Mouse (Mus musculus) naive thymus-derived CD4-positive, alpha-beta T cell, adult 2 months (primary cell): ENCODE data around the gene Gusb.

Source experiments
- DNase-seq: peaks from one replicate; pipeline ENCODE4 v3.0.0-alpha.2; 2011; ENCODE audit warnings: low read depth

Gusb gene

GRCm38 (mm10) chr5:129974354-129974753 is 28.5 kb downstream of the Gusb start:
- no peak for DNase-seq

DNA sequence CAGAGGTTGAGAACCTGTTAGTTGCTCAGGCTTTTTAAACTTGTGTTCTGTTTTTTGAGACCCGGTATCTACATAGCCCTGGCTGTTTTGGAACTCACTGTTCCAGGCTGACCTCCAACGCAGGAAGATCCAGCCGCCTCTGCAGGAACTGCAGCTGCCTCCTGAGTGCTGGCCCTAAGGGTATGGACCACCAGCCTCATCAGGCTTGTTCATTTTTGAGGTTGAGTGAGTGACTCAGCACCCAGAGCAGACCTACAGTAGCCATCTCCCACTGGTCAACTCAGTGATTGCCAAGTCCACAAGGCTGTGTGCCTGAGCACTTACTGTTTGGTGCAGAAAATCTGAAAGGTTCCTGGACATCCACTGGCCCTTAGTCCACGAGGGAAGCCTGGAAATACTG is 31.4 kb downstream of the Gusb start:
- DNase-seq = no peak

DNA sequence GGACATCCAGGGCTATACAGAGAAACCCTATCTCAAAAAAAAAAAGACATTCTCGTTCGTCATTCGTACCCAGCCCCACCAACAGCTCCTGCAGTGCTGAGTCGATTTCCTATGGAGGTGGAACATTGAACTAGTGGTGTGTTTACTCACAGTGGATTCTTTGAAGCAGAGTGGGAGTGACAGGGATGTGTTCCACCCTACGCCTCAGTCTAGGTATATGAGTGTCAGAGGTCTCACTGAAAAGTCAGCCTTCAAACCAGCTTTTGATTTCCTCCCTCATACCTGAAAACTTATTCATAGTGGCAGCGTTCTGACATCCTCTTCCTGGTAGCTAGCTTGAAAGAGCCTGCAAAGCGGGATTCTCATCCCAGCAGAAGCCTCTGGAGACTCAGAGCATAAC is 34.4 kb downstream of the Gusb start:
- no peak for DNase-seq

DNA sequence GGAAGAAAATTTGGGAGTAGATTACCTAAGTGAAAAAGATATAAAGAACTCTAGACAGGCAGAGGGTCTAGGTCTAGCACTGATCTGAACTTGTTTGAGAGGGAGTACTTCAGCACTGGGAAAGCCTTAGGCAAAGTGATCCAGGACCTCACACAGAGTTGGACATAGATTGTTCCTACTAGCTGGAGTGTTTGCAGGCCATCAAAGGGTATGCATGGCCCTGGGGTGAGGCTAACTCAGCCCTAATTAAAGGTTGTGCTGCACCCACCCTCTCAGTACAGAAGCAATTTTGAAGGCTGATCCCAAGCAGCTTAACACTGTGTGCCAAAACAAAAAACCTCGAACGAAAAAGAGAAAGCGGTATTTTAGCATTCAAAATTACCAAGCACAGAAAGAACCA is 36.4 kb downstream of the Gusb start:
- no peak for DNase-seq

GRCm38 (mm10) chr5:129963224-129963623 is 39.6 kb downstream of the Gusb start:
- no peak for DNase-seq

DNA sequence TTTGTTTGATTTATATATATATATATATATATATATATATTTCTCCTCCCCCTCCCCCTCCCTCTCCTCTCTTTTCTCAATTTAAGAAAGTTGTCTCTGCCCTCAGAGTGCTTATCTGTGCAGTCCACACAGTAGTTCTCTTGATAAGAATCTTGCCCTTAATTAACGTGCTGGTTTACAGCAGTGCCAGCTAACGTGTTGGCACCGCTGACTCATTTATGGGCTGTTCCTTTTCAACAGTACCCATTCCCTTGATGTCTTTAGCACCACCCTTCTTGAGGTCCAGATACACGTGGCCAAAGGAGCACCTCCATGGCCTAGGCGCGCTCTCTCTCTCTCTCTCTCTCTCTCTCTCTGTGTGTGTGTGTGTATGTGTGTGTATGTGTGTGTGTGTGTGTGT is 47.1 kb downstream of the Gusb start:
- no peak for DNase-seq

DNA sequence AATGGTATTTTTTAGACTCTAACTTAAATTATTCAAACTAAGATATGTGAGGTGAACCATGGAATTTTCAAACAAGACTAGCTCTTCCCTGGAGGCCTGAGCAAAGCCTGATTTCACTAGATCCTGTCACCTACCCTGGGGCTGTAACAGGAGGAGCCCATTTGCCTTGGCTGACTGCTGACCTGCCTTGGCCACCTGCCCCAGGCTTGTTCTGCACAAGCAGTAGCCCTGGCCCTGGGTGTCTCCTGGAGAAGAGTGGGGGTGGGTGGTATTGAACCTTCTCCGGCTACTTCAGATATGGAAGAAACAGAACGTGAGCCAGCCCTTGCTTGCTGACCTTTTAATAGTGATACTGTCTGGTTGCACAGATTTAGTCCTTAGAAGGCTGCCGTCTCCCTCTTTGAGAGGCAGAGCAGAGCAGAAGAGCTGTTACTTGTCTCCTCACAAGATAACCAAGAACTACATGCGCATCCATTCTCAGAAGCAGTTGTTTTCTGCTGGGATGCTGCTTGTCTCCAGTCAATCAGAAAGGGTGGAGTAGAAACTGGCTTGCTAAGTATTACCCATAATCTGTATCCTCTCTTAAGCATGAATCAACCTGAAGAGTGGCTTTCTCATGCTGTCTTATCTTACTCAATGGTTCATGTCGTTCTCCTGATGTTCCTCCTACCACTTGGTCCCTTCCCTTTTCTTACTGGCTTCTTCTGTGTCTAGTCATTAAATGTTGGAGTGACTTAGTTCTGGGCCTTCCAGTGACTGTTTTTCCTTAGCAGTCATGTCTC is 48.2 kb downstream of the Gusb start:
- DNase-seq = no peak

DNA sequence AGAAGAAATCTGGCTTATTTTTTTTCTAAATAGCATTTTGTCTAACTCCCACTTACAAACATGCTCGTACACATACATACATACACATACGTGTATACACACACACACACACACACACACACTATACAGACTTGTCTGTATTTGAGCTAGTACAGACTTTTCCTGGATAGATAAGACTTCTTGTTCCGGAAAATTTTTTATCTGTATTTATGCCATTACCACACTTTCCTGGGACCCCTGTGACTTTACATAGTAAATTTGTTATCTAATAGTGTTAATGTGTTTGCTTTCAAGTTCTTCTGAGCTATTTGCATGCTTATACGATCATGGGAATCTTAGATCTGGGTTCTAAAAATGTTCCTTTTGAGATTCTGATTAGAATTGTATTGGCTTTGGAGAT is 50.7 kb downstream of the Gusb start:
- no peak for DNase-seq

- no peak for DNase-seq
These were observed 55.3 kb downstream of the Gusb start for GRCm38 (mm10) chr5:129947528-129948033.

- peak; percentile 8 for DNase-seq
These were observed 59.4 kb downstream of the Gusb start for GRCm38 (mm10) chr5:129943402-129943801.

GRCm38 (mm10) chr5:129942073-129942939 is 60.5 kb downstream of the Gusb start:
- peak; percentile 46 for DNase-seq

DNA sequence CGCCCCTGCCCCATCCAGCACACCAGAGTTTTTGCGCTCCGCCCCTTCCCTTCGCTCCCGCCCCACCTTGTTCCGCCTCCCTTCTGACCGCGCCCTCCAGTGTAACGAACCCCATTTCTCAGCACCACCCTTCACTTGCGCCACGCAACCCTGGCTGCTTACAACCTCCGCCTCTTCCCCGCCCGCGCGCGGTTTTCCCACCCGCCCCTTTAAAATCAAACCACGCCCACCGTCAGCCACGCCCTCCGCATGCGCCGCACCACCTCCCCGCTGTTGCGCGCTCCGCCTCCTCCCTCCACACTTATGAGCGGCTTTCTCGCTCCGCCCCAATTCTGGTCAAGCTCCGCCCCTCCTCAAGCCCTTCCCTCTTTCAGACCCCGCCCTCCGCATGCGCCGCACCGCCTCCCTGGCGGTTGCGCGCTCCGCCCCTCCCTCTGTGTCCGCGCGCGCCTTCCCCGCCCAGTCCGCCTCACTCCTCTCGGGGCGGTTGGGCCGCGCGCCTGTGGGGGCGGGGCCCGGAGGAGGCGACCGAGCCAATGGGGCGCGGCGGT is 61.3 kb downstream of the Gusb start, which contains the start of gene Vkorc1l1:
Gene Vkorc1l1 (plus strand): TSS at position 476 of the 551 bp plus-strand sequence.
- DNase-seq = peak; percentile 100

DNA sequence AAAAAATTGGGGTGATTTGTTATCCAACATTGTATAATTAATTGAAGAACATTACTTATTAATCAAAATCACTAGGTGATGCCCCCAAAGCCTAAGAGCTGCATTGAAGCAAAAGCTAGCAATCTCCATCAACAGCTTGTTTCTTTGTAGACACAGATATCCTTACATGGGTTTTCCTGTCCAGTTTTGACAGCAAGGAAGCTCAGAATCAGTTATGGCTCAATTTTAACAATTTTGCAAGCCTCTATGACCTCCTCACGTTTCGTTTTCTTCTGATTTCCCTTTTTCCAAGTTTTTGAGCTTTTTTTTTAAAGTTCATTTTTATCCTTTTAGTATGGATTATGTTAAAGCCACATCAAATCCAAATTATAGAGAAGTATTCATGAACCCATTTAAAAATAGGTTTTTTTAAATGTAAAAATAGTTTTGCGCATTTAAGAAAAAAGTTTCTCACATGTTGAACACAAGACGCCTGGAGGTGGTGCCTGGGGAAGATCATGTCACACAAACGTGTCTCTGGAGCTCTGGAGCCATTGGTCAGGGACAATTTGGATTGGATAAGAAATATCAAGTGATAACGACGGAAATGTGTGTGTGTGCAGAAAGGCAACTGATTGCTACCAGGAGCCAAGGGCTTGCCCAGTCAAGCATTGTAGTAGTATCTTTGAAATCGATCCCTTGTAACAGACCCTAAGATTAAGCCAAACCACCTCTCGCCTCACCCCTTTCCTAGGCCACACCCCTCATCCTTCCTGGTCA is 61.9 kb downstream of the Gusb start:
- peak; percentile 25 for DNase-seq

DNA sequence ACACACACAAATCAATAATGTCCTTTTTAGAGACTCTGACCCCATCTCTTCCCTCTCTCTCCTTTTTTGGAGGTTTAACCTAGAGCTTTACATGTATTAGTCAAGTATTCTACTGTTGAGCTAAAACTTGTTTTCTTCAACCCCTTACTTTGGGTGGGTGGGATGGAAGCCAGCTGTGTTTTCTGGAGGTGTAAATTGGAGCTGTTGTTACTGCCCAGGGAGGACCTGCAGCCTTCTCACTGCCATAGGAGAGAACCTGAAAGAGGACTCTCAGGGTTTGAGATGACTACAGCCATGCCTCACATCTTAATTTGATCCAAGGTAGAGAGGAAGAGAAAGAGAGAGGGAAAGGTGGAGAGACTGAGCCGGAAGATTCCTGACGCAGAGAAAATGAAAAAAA is 62.6 kb downstream of the Gusb start:
- no peak for DNase-seq
